Comparison of ENCODE assay signal across 23 mouse cellular contexts in genomic region chr19:23281911-23282660, GRCm38 (mm10). TPM values are rescaled to one million over a fixed set of nuclear protein-coding genes. Genes with fewer than 3 reads are reported as not detected.
DNase-seq lines count a peak whose midpoint lies in the region; ATAC-seq lines count a peak whose summit lies in the region.
"Had no signal": no experiment of that assay in that cellular context is flagged by ENCODE, and none has a peak within 500 bp of the region (broad histone marks: within the 10 kb centered on the region; RNA-seq: fewer than 3 reads in every experiment).

No protein-coding gene starts in this region.

- H3K27ac ChIP-seq in midbrain, embryonic 11.5 days (ENCODE audit: low read depth, low read length) = no peak overlapping the region
- no peak overlapping the region for H3K27ac ChIP-seq in midbrain, embryonic 16.5 days (ENCODE audit: low read length)
- H3K27ac ChIP-seq in limb, embryonic 12.5 days = peak overlapping the region; percentile 7; the same call in 1 of the 2 replicates
- H3K27ac ChIP-seq: forebrain, embryonic 13.5 days; heart, embryonic 15.5 days; kidney, embryonic 15.5 days; midbrain, embryonic 13.5 days had no signal

- peak; percentile 61 for DNase-seq in midbrain, embryonic 11.5 days (ENCODE audit: low spot score, missing footprints)
- peak; percentile 12 for DNase-seq in embryo, embryonic 10.5 days (ENCODE audit: low spot score)
- DNase-seq in liver = no peak
- DNase-seq in frontal cortex, postnatal 14 days (ENCODE audit: low spot score in 2 of 2) = no peak
- DNase-seq: adrenal gland, adult 8-10 months; cerebellum, adult 9-11 months; gastrocnemius, postnatal 14 days; heart, adult 18-20 months; heart, postnatal 4 days; lung, embryonic 14.5 days; lung, postnatal 4 days; spleen, adult 18-20 months; thymus, postnatal 4 days had no signal

- H3K9me3 ChIP-seq in midbrain, embryonic 11.5 days (ENCODE audit: control insufficient read depth, low read length) = no peaks in the 10 kb centered on the region
- H3K9me3 ChIP-seq in midbrain, embryonic 16.5 days (replicated peaks; ENCODE audit: control insufficient read depth, low read length, poor library complexity, severe bottlenecking) = no peaks in the 10 kb centered on the region
- H3K9me3 ChIP-seq in limb, embryonic 12.5 days = no peaks in the 10 kb centered on the region
- H3K9me3 ChIP-seq: forebrain, embryonic 13.5 days; heart, embryonic 15.5 days; kidney, embryonic 15.5 days had no signal

- no peak overlapping the region for H3K4me2 ChIP-seq in midbrain, embryonic 11.5 days
- H3K4me2 ChIP-seq in midbrain, embryonic 16.5 days (ENCODE audit: low read length) = no peak overlapping the region
- no peak overlapping the region for H3K4me2 ChIP-seq in limb, embryonic 12.5 days
- H3K4me2 ChIP-seq: forebrain, embryonic 13.5 days; heart, embryonic 15.5 days; kidney, embryonic 15.5 days; lung, embryonic 14.5 days; midbrain, embryonic 13.5 days had no signal

- no peaks in the 10 kb centered on the region for H3K27me3 ChIP-seq in midbrain, embryonic 11.5 days (ENCODE audit: control insufficient read depth, insufficient read depth, low read length)
- no peaks in the 10 kb centered on the region for H3K27me3 ChIP-seq in midbrain, embryonic 16.5 days (ENCODE audit: control insufficient read depth, insufficient read depth, low read depth, low read length)
- H3K27me3 ChIP-seq in limb, embryonic 12.5 days = no peaks in the 10 kb centered on the region
- H3K27me3 ChIP-seq: forebrain, embryonic 13.5 days; heart, embryonic 15.5 days; kidney, embryonic 15.5 days; midbrain, embryonic 13.5 days had no signal

- no peaks in the 10 kb centered on the region for H3K4me1 ChIP-seq in midbrain, embryonic 11.5 days (ENCODE audit: control insufficient read depth, insufficient read depth, low read length)
- H3K4me1 ChIP-seq in midbrain, embryonic 16.5 days (ENCODE audit: control insufficient read depth, insufficient read depth, low read length) = no peaks in the 10 kb centered on the region
- H3K4me1 ChIP-seq in limb, embryonic 12.5 days (replicated peaks) = no peaks in the 10 kb centered on the region; the same call in 1 of the 2 replicates
- H3K4me1 ChIP-seq: forebrain, embryonic 13.5 days; heart, embryonic 15.5 days; kidney, embryonic 15.5 days; midbrain, embryonic 13.5 days had no signal

- WGBS in midbrain, embryonic 11.5 days = 50% methylated on average over 8 of the region's 8 CpGs
- WGBS in midbrain, embryonic 16.5 days = 58% methylated on average over 8 of the region's 8 CpGs
- 36% methylated on average over 8 of the region's 8 CpGs for WGBS in limb, embryonic 12.5 days

- no peaks in the 10 kb centered on the region for H3K36me3 ChIP-seq in midbrain, embryonic 11.5 days (ENCODE audit: control insufficient read depth, insufficient read depth, low read length)
- no peaks in the 10 kb centered on the region for H3K36me3 ChIP-seq in midbrain, embryonic 16.5 days (ENCODE audit: control insufficient read depth, insufficient read depth, low read length)
- no peaks in the 10 kb centered on the region for H3K36me3 ChIP-seq in limb, embryonic 12.5 days
- H3K36me3 ChIP-seq: G1E; heart, embryonic 15.5 days; kidney, embryonic 15.5 days; midbrain, embryonic 13.5 days had no signal

- ATAC-seq in midbrain, embryonic 11.5 days (ENCODE audit: low FRiP score) = no peak
- no peak for ATAC-seq in midbrain, embryonic 16.5 days
- ATAC-seq in limb, embryonic 12.5 days (ENCODE audit: insufficient number of reproducible peaks, insufficient read depth, low FRiP score, low TSS enrichment, low read depth) = 0 out of 2 replicates have a peak, but pooled peaks have one; percentile 20
- no peak for ATAC-seq in megakaryocyte-erythroid progenitor cell, adult 5-6 weeks (replicated peaks; ENCODE audit: low FRiP score, low TSS enrichment, poor library complexity, severe bottlenecking)
- ATAC-seq: forebrain, embryonic 13.5 days; hindbrain, embryonic 16.5 days; intestine, postnatal 0 days; midbrain, embryonic 13.5 days had no signal

- H3K4me3 ChIP-seq in midbrain, embryonic 11.5 days (ENCODE audit: low read depth, low read length) = no peak overlapping the region
- H3K4me3 ChIP-seq in midbrain, embryonic 16.5 days (ENCODE audit: low read depth, low read length) = no peak overlapping the region
- H3K4me3 ChIP-seq in limb, embryonic 12.5 days (replicated peaks) = no peak overlapping the region
- H3K4me3 ChIP-seq: forebrain, embryonic 13.5 days; heart, embryonic 15.5 days; kidney, embryonic 15.5 days; midbrain, embryonic 13.5 days had no signal

- no peak overlapping the region for H3K9ac ChIP-seq in midbrain, embryonic 11.5 days (ENCODE audit: low read length)
- H3K9ac ChIP-seq in midbrain, embryonic 16.5 days (ENCODE audit: low read depth, low read length) = no peak overlapping the region
- H3K9ac ChIP-seq in limb, embryonic 12.5 days (replicated peaks) = no peak overlapping the region
- H3K9ac ChIP-seq: forebrain, embryonic 13.5 days; heart, embryonic 15.5 days; kidney, embryonic 15.5 days; lung, embryonic 14.5 days; midbrain, embryonic 13.5 days had no signal

RNA-seq across cellular contexts. Expression of gene Smc5, which starts 8.4 kb away (rescaled TPM):
- 52.6 and 60.5 TPM in 2 replicates for polyA plus RNA-seq in midbrain, embryonic 11.5 days (2014; fragmentation: Nextera tagmentation; extraction: Ambion mirVana)
- 25.9 and 27.1 TPM in 2 replicates for polyA plus RNA-seq in midbrain, embryonic 16.5 days (2015; fragmentation: Nextera tagmentation; extraction: Ambion mirVana)
- polyA plus RNA-seq in limb, embryonic 12.5 days (2016; fragmentation: Nextera tagmentation; extraction: Ambion mirVana) = 53.3 and 54.8 TPM in 2 replicates
- total RNA-seq in megakaryocyte-erythroid progenitor cell, adult 5-6 weeks (2014; fragmentation: Nextera tagmentation) = 58.4 and 95.9 TPM in 2 replicates
- 66.8 and 98.2 TPM in 2 replicates for total RNA-seq in megakaryocyte-erythroid progenitor cell, adult 5-6 weeks (2017)

Comparison
In these comparisons a context has a peak if more than half of its experiments do, and no peak if none do; other contexts are left out.
1. DNase-seq: peak in midbrain, embryonic 11.5 days (single experiment) and embryo, embryonic 10.5 days (single experiment); none in liver (single experiment) and frontal cortex, postnatal 14 days (0 of 2).